Mouse (Mus musculus) forebrain, embryonic 14.5 days (tissue): ENCODE measurements around the gene Nrip2. TPM values are rescaled to one million over a fixed set of nuclear protein-coding genes. Genes with fewer than 3 reads are reported as not detected.

Experiments used
- ATAC-seq: fragments of 200-750 bp; cut with Nextera tagmentation; 2 replicates; pipeline ENCODE4 v1.8.0; 2017; ENCODE audit warnings: mild to moderate bottlenecking, moderate library complexity
- DNase-seq: peaks from one replicate; pipeline ENCODE4 v3.0.0-alpha.2; 2015; ENCODE audit warnings: low spot score
- H3K27ac ChIP-seq: fragments of 300-500 bp; sonication (generic); 2 replicates; pipeline ENCODE4 v1.5.1; 2014; ENCODE audit warnings: low read depth, mild to moderate bottlenecking, control low read depth, low read length, moderate library complexity
- H3K27me3 ChIP-seq: fragments of 300-500 bp; sonication (generic); replicated peaks from 2 replicates; pipeline ENCODE4 v1.6.1; 2014; ENCODE audit warnings: low read length, control low read depth, mixed read lengths; ENCODE audit not compliant: control insufficient read depth, insufficient read depth
- H3K36me3 ChIP-seq: fragments of 300-500 bp; sonication (generic); 2 replicates; pipeline ENCODE4 v1.6.1; 2014; ENCODE audit warnings: low read length, control low read depth; ENCODE audit not compliant: control insufficient read depth, insufficient read depth
- H3K4me1 ChIP-seq: fragments of 300-500 bp; sonication (generic); 2 replicates; pipeline ENCODE4 v1.6.1; 2014; ENCODE audit warnings: antibody characterized with exemption, low read length, control low read depth; ENCODE audit not compliant: control insufficient read depth, insufficient read depth
- H3K4me2 ChIP-seq: fragments of 300-500 bp; sonication (generic); 2 replicates; pipeline ENCODE4 v1.6.1; 2014; ENCODE audit warnings: mild to moderate bottlenecking, control low read depth, low read length
- H3K4me3 ChIP-seq: fragments of 300-500 bp; sonication (generic); 2 replicates; pipeline ENCODE4 v1.5.1; 2014; ENCODE audit warnings: low read depth, low read length, control low read depth
- H3K9ac ChIP-seq: fragments of 300-500 bp; sonication (generic); 2 replicates; pipeline ENCODE4 v1.6.1; 2014; ENCODE audit warnings: mild to moderate bottlenecking, low read length, control low read depth, moderate library complexity
- H3K9me3 ChIP-seq: fragments of 300-500 bp; sonication (generic); replicated peaks from 2 replicates; pipeline ENCODE4 v1.6.1; 2016; ENCODE audit warnings: low read length, control low read depth, mixed read lengths; ENCODE audit not compliant: control insufficient read depth
- WGBS: fragments of 180-500 bp; shearing (Covaris S2); extraction: QIAGEN DNeasy Blood & Tissue Kit; methylation state at CpG from one replicate; pipeline ENCODE4 v1.1.7; 2014; 5-methylcytosine and 5-hydroxymethylcytosine counted together
- polyA plus RNA-seq: library from polyadenylated mRNA; unstranded; fragments of >200 nt; fragmentation: Nextera tagmentation; extraction: Ambion mirVana; gene quantifications from 2 replicates; pipeline ENCODE4 v1.2.1, GENCODE M21; 2014

The Nrip2 gene
- polyA plus RNA-seq, 1 experiment from 2014 or later, result 4.7 TPM

DNA sequence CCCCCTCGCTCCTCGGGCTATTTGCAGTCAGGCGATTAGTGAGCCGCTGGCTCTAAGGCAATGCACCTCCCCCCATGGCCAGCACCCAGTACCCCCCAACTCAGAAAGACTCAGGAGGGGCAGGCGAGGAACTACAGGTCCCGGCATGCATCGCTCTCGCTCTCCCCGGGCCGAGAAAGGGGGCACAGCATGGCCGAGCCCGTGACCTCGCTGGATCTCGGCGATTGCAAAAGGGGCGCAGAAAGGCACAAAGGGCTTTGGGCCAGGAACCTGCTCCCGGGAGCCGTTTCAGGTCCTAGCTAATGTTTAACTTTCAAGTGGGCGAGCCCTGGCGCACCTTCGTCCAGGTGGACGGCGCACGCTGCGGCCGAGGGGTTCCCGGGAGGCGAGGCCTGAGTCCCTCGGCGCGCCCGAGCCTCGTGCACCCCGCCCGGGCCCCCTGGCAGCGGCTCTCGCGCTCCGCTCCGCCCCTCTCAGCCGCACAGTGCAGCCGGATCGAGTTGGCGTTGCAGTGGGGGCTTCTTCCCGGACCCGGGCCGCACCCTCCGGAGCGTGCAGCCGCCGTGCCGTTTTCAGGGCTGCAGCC, 38.7 kb downstream of the Nrip2 start:
- H3K4me2 ChIP-seq, result peak overlapping the region; percentile 68
- H3K27ac ChIP-seq, result peak overlapping the region; percentile 92
- WGBS, result 0% methylated on average over 51 of the region's 52 CpGs
- H3K36me3 ChIP-seq, result peaks cover 37% of the 10 kb centered on the region
- peak overlapping the region; percentile 97 for H3K9ac ChIP-seq
- ATAC-seq (peak; percentile 81), DNase-seq (peak; percentile 76)
- no peaks in the 10 kb centered on the region for H3K27me3 ChIP-seq
- no peaks in the 10 kb centered on the region for H3K9me3 ChIP-seq
- H3K4me1 ChIP-seq, result peaks cover 11% of the 10 kb centered on the region
- H3K4me3 ChIP-seq, result peak overlapping the region; percentile 98

GRCm38 (mm10) chr6:128438317-128438870, 39.3 kb downstream of the Nrip2 start, which contains the start of gene Fkbp4:
Fkbp4 (minus strand) TSS chr6:128438677.
- ATAC-seq, result peak; percentile 95
- WGBS, result under 1% methylated on average over 65 of the region's 67 CpGs

DNA sequence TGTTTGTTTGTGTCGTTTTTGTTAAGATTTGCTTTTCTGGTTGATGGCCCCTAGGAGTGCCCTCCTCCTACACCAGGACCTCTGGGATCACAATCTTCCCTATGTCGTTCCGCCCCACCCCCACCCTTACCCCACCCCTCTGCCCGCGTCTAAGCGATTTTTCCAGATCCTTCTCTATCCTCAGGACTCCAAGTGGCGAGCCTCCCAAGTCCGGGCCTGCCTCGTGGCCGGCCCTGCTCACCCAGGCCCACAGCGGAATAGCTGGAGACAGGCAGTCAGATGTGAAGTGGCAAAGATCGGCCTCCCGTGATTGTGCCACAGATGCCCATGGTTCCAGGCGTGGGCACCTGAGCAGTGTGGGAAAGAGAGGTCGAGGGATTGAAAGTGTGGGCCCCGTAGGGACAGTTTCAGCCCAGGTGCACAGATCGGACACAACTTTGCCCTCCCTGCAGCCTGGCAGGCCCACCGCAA, 39.8 kb downstream of the Nrip2 start:
- 31% methylated on average over 18 of the region's 18 CpGs for WGBS
- Histone ChIP-seq H3K27me3 (no peaks in the 10 kb centered on the region), H3K4me3 (peak overlapping the region; percentile 98), H3K27ac (no peak overlapping the region), H3K4me2 (peak overlapping the region; percentile 68), H3K36me3 (peaks cover 26% of the 10 kb centered on the region), H3K4me1 (peaks cover 11% of the 10 kb centered on the region), H3K9ac (peak overlapping the region; percentile 97), H3K9me3 (no peaks in the 10 kb centered on the region)
- DNase-seq (no peak), ATAC-seq (peak; percentile 54)

More at GRCm38 (mm10) chr6:128438317-128438870, 39.3 kb downstream of the Nrip2 start, which contains the start of gene Fkbp4:
- peak; percentile 96 for DNase-seq
- H3K9ac ChIP-seq, result peak within 1 kb of the TSS; percentile 97
- H3K27ac ChIP-seq, result peak within 1 kb of the TSS; percentile 92
- peak within 1 kb of the TSS; percentile 68 for H3K4me2 ChIP-seq
- H3K4me3 ChIP-seq, result peak within 1 kb of the TSS; percentile 98
- peaks cover 31% of the 10 kb centered on the region for H3K36me3 ChIP-seq
- peaks cover 11% of the 10 kb centered on the region for H3K4me1 ChIP-seq
- no peaks in the 10 kb centered on the region for H3K9me3 ChIP-seq
- no peaks in the 10 kb centered on the region for H3K27me3 ChIP-seq

DNA sequence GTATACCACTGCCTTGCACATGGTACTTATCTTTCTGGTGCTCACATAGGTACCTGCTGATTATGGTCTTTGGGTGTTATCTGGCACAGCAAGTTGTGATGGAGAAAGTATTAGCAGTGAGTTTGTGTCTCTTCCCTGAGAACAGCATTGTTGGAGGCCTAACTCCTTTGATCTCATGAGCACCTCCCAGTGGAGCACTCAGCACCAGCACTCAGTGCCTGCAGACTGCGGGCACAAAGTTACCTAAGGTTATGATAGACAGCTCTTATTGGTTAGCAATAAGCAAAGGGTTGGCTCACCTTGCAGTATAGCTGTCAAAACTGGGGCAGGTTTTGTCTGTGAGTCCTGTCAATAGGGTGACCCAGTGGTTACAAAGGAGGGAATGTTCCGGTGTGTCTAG, 41.1 kb downstream of the Nrip2 start:
- H3K9me3 ChIP-seq, result no peaks in the 10 kb centered on the region
- peaks cover 11% of the 10 kb centered on the region for H3K4me1 ChIP-seq
- no peak for DNase-seq
- H3K27ac ChIP-seq, result no peak overlapping the region
- no peak for ATAC-seq
- WGBS, result 95% methylated on average over 2 of the region's 2 CpGs
- peaks cover 13% of the 10 kb centered on the region for H3K36me3 ChIP-seq
- no peaks in the 10 kb centered on the region for H3K27me3 ChIP-seq
- H3K4me2 ChIP-seq, result no peak overlapping the region
- no peak overlapping the region for H3K9ac ChIP-seq
- H3K4me3 ChIP-seq, result no peak overlapping the region

DNA sequence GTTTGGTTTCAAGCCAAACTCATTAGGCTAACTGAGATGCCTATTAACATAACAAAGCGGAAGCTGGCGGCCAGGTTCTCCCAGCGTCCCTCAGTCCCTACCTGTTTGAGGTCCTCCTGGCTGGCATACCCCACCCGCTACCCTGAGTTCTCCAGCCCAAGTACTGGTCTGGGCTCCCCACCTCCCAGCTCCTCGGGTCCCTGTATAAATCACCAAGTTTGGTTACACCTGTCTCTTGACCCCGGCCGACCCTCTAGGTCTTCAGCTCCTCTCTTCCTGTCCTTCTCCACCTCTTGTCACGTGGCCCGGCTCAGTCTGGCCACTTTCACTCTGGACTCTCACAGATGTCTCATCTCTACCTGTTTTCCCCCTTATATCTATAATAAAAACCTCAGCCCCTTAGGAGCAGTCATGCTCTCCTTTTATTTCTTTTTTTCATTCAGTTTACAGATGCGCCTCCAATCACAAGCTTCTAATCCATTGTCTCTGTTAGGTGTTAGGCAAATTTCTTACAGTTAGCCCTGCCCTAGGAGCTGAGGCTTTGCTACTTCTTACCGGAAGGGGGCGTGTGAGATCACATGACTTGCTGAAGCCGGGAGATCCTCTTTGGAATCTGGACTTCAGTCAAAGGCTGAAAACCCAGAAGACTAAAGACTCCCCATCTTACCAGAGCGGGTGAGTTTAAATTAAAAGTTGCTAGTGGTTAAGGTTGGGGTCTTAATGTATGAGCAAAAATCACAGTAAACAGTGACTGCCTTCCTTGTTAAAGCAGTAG, 46.9 kb downstream of the Nrip2 start:
- no peaks in the 10 kb centered on the region for H3K36me3 ChIP-seq
- no peak overlapping the region for H3K27ac ChIP-seq
- no peaks in the 10 kb centered on the region for H3K27me3 ChIP-seq
- DNase-seq, result peak; percentile 80
- H3K9me3 ChIP-seq, result no peaks in the 10 kb centered on the region
- no peak overlapping the region for H3K9ac ChIP-seq
- WGBS, result 12% methylated on average over 14 of the region's 14 CpGs
- peak overlapping the region; percentile 30 for H3K4me2 ChIP-seq
- ATAC-seq, result peak; percentile 79
- no peak overlapping the region for H3K4me3 ChIP-seq
- peaks cover 6% of the 10 kb centered on the region; the same call in 1 of the 2 replicates for H3K4me1 ChIP-seq

DNA sequence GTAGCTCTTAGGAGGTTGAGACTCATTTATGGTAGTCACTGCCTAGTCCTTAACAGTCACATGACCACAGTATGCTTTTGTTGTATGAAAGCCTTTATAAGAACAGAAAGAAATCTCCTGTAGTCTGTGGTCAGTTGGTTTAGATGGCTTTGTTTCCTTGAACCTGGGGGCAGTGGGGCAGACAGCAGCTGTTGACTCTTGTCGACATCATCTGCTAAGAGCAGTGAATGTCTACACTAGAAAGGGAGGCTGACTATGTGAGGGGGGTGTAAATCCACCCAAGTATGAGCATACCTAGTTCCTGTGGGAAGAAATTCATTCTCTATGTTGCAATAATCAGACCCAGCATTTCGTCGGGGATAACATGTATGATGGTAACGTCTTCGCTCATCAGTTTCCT, 48.0 kb downstream of the Nrip2 start:
- Histone ChIP-seq H3K9me3 (no peaks in the 10 kb centered on the region), H3K4me3 (no peak overlapping the region), H3K4me2 (no peak overlapping the region), H3K27ac (no peak overlapping the region), H3K27me3 (no peaks in the 10 kb centered on the region), H3K4me1 (peaks cover 6% of the 10 kb centered on the region; the same call in 1 of the 2 replicates), H3K9ac (no peak overlapping the region), H3K36me3 (no peaks in the 10 kb centered on the region)
- 97% methylated on average over 5 of the region's 5 CpGs for WGBS
- no peak for ATAC-seq
- DNase-seq, result no peak

DNA sequence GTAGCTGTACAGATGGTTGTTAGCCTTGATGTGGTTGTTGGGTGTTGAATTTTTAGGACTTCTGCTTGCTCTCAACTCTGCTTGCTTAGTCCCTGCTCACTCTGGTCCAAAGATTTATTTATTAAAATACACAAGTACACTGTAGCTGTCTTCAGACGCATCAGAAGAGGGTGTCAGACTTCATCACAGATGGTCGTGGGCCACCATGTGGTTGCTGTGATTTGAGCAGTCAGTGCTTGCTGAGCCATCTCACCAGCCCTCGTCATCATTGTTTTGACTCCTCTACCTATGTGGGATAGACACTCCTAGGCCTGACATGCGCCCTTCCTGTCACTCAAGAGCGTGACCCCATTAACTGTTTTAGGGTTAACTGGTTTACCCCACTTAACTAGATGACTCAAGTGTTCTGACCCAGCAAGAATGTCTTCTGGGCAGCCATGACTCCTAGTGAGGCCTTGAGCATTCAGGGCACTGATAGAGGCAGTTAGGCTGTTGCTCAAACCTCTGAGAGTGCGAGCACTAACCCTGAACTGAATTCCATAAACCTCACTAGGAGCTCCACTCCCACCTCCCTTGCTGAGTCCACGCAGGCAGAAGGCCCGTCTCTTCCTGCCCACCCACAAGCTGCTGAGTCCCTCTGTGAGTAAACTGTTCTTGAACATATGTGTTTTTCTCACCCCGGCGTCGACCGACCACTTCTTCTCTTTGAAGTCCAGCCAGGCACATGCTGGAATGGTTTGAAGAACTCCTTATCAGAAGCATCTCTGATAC, 56.9 kb downstream of the Nrip2 start:
- no peak overlapping the region for H3K4me3 ChIP-seq
- no peak overlapping the region for H3K27ac ChIP-seq
- no peaks in the 10 kb centered on the region for H3K36me3 ChIP-seq
- H3K9me3 ChIP-seq, result no peaks in the 10 kb centered on the region
- no peak for ATAC-seq
- no peak overlapping the region for H3K4me2 ChIP-seq
- no peaks in the 10 kb centered on the region for H3K4me1 ChIP-seq
- 84% methylated on average over 12 of the region's 12 CpGs for WGBS
- no peak overlapping the region for H3K9ac ChIP-seq
- no peak for DNase-seq
- no peaks in the 10 kb centered on the region for H3K27me3 ChIP-seq

- no peak for DNase-seq
- 85% methylated on average over 5 of the region's 5 CpGs for WGBS
These were observed 58.1 kb downstream of the Nrip2 start for GRCm38 (mm10) chr6:128457186-128457585.

More at GRCm38 (mm10) chr6:128457186-128457585, 58.1 kb downstream of the Nrip2 start:
- no peak overlapping the region for H3K27ac ChIP-seq
- no peak overlapping the region for H3K4me3 ChIP-seq
- H3K4me1 ChIP-seq, result no peaks in the 10 kb centered on the region
- no peak for ATAC-seq
- no peak overlapping the region for H3K9ac ChIP-seq
- no peak overlapping the region for H3K4me2 ChIP-seq
- H3K9me3 ChIP-seq, result no peaks in the 10 kb centered on the region
- H3K36me3 ChIP-seq, result no peaks in the 10 kb centered on the region
- no peaks in the 10 kb centered on the region for H3K27me3 ChIP-seq
